Mouse (Mus musculus) spleen, adult 12 weeks (tissue): ENCODE measurements around the gene Kctd6.
"Not testable (repeated sequence)": the region's sequence is repeated elsewhere in the genome, so short reads cannot be mapped to it uniquely, and the experiment has no call there.

ENCODE experiments used
- DNase-seq: peaks from one replicate; pipeline ENCODE4 v3.0.0; 2022; ENCODE audit warnings: low spot score

Gene Kctd6

GRCm38 (mm10) chr14:8213803-8214224 lies at the start of gene Kctd6:
Gene Kctd6 (plus strand): TSS chr14:8214140.
- peak; percentile 93 for DNase-seq

GRCm38 (mm10) chr14:8164463-8164862 lies 49.5 kb upstream of the Kctd6 start:
- no peak for DNase-seq

GRCm38 (mm10) chr14:8172507-8173410 lies 41.2 kb upstream of the Kctd6 start, which contains the start of gene Pdhb:
Gene Pdhb (minus strand): TSS chr14:8173025.
- peak; percentile 97 for DNase-seq

- not testable (repeated sequence) for DNase-seq
Observed at GRCm38 (mm10) chr14:8173542-8174250, 40.2 kb upstream of the Kctd6 start.

- DNase-seq, result no peak
Observed at GRCm38 (mm10) chr14:8174634-8175033, 39.3 kb upstream of the Kctd6 start.

- no peak for DNase-seq
Observed at GRCm38 (mm10) chr14:8176251-8176650, 37.7 kb upstream of the Kctd6 start.

GRCm38 (mm10) chr14:8180371-8181035 lies 33.4 kb upstream of the Kctd6 start:
- no peak for DNase-seq

GRCm38 (mm10) chr14:8183330-8183729 lies 30.6 kb upstream of the Kctd6 start:
- no peak for DNase-seq

- DNase-seq, result no peak
Observed at GRCm38 (mm10) chr14:8186278-8187045, 27.5 kb upstream of the Kctd6 start.

- DNase-seq, result no peak
Observed at GRCm38 (mm10) chr14:8190556-8190955, 23.4 kb upstream of the Kctd6 start.

GRCm38 (mm10) chr14:8191331-8191965 lies 22.5 kb upstream of the Kctd6 start:
- no peak for DNase-seq

GRCm38 (mm10) chr14:8192727-8193126 lies 21.2 kb upstream of the Kctd6 start:
- no peak for DNase-seq

- DNase-seq, result no peak
Observed at GRCm38 (mm10) chr14:8200769-8201168, 13.2 kb upstream of the Kctd6 start.

GRCm38 (mm10) chr14:8201715-8202114 lies 12.2 kb upstream of the Kctd6 start:
- DNase-seq, result no peak

GRCm38 (mm10) chr14:8206179-8206910 lies 7.6 kb upstream of the Kctd6 start:
- no peak for DNase-seq

GRCm38 (mm10) chr14:8207105-8207504 lies 6.8 kb upstream of the Kctd6 start:
- DNase-seq, result no peak

- no peak for DNase-seq
Observed at GRCm38 (mm10) chr14:8207543-8207942, 6.4 kb upstream of the Kctd6 start.

- DNase-seq, result no peak
Observed at GRCm38 (mm10) chr14:8208876-8209275, 5.1 kb upstream of the Kctd6 start.

GRCm38 (mm10) chr14:8209896-8210295 lies 4.0 kb upstream of the Kctd6 start:
- no peak for DNase-seq

GRCm38 (mm10) chr14:8212996-8213395 lies 944 bp upstream of the Kctd6 start:
- no peak for DNase-seq
